Mouse (Mus musculus): ENCODE data around the gene Lama1.

The Lama1 gene

DNA sequence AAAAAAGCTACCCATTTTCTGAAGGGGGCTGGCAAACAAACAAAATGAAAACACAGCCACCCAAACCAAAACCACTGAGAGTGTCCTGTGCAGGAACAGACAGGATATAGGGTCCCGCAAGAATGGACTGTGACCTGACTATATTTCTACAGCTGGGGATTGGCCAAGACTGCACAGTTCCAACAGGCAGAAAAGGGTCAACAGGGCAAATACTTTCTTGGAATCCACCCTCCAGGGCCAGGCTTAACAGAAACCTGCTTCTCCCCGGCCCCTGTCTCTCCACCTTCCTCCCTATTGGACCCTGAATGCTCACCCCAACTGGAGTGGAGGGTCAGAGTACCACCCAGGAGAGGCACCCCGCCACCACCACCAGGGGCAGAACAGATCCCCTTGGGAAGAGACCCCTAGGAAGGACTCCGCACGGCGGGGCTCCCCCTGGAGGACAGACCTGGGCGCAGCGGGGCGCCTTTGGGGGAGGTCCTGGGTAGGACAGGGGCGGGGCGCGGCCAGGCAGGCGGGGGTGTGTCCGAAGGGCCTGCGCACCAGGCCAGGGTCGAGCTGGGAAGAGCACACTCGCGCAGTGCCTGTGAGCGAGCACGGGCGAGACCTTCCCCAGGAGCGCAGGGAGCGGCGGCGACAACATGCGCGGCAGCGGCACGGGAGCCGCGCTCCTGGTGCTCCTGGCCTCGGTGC, at the start of gene Lama1:
Gene Lama1 (plus strand): TSS at position 566 of the 693 bp plus-strand sequence.
- DNase-seq (ENCODE audit: low read depth, low spot score), result no peak

DNA sequence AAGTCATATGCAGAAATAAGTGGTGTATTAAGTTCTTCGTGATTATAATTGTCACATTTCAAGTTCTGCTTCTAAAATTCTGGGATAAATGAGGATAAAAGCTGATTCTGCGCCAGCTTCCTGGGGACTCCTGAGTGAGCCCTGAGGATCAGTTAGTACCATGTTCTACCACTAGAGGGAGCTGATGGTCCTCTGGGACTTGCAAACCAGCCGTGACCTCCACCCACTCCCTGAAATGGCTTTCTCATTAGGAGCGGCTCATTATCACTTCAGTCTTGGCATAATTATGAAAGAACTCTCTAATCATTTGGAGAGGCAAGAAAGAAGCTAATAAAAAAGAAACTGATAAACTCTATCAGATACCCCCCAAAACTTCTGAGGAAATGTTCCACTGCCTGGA, 45.6 kb upstream of the Lama1 start:
- DNase-seq (ENCODE audit: low read depth, low spot score), result peak; percentile 13

DNA sequence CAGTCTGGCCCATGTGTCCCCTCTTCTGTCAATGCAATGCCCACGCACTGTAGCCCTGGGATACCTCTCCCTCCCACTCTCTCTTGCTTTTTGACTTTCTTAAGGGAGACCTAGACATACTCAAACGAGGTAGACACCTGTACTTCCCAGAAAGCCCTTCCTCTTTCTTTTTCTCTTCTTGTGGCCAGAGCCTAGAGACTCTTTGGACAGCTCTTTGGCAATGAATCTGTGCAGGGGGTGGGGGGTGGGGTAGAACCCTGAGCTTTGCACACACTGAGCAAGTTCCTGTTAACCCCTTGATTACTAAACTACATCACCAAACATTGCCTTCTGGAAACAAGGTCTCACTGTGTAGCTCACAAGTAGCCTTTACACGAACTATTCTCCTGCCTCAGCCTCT, 32.8 kb upstream of the Lama1 start:
- DNase-seq (ENCODE audit: low read depth, low spot score), result no peak

DNA sequence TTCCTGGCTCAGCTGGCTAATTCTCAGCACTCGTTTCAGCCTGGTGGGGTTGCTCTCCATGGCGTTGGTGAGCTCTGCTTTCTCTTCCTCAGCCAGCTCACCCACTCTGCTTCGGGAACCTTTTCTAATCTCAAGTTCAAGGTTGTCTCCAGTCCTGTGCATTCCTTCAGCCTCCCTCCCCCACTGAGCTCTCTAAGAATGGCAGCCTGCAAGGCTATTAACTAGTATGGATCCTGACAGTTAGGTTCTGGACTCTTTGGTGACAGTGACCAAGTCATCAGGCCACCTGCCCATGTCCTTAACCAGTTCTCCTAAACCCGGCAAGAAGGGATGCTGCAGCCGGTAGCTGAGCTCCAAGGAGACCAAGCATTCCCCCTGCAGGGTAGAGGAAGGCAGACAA, 30.1 kb upstream of the Lama1 start:
- no peak for DNase-seq (ENCODE audit: low read depth, low spot score)

DNA sequence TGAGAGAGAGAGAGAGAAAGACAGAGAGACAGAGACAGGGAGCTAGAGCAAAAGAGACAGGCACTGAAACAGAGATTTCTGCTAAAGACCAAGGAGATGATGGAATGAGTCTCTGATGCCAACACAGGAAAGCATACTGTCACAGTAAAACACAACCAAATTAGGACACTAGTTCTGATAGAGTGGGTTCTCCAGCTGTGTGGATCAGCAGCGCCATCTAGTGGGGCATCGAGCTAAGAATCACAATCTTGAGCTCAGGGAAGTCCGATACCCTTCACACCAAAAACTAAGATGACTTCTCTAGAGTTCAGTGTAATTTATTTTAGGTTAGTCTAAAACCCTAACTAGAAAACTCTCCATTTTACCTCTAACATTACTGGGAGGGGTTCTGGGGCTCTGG, 29.1 kb upstream of the Lama1 start:
- DNase-seq (ENCODE audit: low read depth, low spot score), result no peak

DNA sequence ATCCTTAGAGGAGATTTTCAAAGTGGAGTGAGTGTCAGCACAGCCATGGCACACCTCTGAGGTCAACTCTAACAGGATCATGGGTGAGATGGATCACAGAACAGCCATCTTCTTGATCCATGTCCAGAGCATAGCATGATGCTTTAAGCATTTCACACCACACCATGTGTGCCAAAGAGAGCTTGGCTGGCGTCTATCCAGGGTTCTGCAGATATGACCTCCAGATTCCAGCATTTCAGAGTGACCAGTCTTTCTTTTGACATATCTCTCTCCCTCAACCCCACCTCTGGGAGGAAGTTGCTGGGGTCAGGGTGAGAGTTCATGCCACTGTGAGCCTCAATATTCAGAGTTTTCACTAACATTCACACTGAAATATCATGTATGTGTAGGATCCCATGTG, 18.5 kb upstream of the Lama1 start:
- no peak for DNase-seq (ENCODE audit: low read depth, low spot score)

DNA sequence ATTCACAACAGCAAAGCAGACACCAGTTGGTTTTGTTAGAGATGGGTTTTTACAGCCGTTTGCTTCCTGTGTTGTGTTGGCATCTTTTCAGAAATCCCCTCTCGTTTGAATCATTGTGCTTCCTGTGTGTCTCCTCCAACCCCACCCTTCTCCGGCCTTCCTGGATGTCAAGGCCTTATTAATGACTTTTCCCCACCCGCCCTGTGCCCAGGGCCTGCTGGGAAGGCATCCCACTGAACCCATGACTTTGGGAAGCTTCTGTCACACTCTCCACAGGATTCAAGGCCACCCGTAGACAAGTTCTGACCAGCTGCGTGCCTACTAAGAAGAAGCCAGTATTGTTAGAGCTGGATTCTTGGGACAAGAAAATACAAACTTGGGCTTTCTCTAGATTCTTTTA, 16.0 kb upstream of the Lama1 start:
- no peak for DNase-seq (ENCODE audit: low read depth, low spot score)

DNA sequence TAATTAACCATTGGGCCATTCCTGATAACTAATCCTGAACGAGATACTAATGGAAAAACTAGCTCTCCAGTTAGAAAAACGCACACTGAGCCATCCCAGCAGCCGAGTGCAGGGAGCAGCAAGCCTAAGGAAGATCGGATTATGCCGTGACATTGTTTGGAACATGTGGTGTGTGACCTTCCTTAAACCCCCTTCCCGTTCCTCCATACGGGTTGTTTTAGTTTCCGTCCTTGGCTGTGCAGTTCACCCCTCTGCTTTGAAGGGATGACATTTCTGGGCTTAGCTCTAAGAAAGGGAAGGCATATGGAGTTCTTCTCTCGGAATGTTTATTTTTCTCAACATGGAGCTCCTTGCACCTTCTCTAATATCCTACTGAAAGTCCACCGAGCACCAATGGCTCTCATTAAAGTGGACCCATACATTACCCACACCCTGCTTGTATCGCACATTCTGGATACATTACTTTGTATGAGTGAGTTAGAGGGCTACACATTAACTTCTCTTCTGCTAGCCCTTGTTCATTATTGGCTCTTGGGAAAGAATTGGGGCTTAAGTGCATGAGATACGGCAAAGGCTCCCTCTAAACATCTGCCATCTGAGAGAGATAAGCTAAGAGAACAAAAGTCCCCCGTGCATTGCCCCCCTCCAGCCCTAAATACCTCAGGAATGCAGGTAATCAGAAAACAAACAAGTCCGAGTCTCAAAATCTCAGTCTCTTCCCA, 11.9 kb upstream of the Lama1 start:
- DNase-seq (ENCODE audit: low read depth, low spot score), result no peak

DNA sequence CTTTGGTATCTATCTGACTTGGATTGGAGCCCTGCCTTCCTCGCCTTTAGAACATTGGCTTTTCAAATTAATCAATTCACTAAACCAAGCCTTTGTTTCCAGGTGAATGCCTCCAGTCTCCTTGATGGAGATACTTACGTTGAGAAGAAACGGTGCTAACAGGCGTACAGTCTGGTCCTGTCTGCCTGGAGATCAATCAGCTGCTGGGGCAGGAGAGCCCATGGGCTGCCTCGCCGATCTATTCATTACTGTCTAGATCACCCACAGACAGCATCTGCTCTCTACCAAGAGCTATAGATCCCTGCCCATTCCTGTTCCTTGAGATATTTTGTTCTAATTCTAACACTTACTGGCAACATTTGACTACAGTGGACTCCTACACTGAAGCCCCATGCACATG, 9.6 kb upstream of the Lama1 start:
- DNase-seq (ENCODE audit: low read depth, low spot score), result no peak

DNA sequence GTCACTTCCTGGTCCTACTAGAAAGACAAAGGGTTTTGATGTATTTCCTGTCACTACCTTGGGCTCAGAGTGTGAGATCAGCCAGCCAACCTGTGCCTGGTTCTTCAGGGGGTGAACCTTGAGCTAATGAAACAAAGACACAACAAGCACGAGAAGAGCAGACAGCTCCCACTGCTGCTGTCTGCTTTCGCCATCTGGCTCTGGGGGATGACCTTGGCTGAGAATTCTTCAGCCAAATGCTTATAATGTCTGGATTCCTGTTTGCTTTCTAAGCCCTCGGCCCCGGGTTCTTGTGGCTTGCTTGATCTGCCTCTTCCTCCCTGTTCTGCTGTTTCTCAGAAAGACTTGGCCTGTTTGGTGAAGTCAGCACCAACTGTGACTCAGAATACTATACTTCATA, 6.4 kb upstream of the Lama1 start:
- DNase-seq (ENCODE audit: low read depth, low spot score), result no peak

DNA sequence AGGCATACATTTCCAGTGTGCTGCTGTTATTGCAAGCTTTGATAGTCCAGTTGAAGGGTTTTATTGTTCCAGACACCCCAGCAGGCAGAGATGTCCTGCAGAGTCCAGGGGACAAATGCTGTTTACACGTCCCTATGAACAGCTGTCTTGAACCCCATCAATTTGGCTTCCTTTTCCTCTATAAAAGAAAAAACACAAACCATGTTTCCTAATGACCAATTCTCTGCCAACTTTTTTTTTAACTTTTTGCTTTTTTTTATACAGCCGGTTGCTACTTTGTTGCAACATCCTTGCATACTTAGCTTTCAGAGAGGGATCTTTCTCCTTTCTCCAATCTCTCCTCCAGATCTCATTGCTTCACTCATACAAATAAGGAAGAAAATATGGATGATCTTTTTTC, 4.4 kb upstream of the Lama1 start:
- no peak for DNase-seq (ENCODE audit: low read depth, low spot score)

DNA sequence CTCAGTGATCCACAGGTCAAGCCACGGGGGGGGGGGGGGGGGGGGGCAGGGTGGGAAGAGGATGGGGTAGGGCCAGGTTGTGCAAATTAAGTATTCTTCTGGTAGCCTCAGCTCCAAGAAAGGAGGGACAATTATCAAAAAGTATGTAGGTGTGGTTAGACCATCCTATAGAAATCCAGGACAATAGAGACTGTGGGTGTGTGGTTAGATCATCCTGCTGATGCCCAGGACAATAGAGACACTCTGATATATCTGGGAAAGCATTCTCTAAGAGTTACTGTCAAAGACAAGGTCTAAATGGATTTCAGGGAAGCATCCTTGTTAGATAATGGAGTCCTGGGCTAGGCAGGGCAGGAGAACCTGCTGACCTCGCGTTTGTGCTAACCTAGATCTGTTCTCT, 3.2 kb upstream of the Lama1 start:
- DNase-seq (ENCODE audit: low read depth, low spot score), result no peak

DNA sequence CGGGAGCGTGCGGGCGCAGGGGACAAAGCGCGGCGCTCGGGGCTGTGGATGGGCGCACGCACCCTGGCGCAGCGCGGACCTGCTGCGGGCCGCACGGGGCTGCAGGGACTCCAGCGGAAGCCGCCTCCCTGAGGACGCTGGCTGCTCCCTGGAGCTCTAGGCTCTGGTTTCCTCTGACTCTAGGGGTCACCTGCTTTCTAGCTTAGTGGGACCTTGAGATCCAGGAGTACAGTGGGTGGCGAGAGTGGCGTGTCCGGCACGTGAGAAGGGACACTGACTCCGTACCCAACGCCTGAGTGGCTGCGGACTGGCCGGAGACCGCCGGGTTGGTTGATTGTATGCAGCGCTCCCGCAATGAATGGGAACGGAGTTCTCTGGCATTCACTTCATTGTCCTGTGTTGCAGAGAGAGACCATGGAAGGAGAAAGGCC, 417 bp downstream of the Lama1 start:
- no peak for DNase-seq (ENCODE audit: low read depth, low spot score)

DNA sequence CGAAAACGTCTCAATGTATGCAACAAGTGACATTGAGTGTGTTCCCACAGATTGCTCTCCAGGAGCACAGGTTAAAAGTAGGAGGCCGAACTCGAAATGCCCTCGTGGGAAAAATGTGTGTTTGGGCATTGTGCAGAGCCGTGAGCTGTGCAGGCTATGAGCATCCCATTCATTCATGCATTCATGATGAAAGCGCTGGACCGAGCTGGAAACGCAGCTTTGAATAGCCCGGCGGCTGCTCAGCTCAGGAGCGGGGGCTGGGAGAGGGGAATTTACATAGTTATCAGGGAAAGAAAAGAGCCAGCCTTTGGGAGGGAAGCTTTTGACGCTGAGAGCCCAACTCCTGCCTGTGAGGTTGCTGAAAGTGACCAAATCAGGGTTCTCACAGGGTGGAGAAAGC, 1.2 kb downstream of the Lama1 start:
- no peak for DNase-seq (ENCODE audit: low read depth, low spot score)

DNA sequence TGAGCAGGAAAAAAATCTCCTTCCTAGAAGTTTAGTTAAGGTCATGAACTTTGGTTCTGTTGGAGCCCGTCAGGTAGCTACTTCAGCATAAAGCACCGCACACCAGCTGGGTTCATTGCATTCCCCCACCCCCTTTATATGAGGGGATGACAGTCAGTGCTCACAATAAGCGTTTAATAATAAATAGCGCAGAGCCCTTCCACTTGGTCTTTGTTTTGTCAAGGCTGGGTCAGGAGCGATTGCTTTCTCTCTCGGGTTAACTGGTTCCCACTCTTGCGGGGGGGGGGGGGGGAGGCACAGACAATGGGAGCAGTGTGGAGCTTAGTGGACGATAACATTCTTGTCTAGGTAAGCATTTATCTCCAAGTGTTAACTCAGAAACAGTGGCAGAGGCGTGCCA, 4.7 kb downstream of the Lama1 start:
- DNase-seq (ENCODE audit: low read depth, low spot score), result no peak

DNA sequence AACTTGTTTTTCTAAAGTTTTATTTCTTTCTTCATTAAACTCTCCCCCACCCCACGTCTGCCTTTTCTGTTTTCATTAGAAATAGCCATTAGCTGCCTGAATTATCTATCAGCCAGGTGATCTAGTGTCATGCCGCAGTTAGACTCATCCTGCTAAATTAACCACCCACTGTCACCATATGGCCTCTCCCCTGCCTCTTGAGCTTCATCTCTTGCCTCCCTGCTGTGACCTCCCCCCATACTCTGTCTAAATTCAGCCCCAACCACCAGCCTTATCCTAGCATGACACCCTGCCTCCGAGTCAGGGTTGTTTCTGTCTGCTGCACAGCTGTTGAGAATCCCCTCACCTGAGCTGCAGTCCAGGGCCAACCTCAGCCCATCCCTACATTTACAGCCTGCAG, 5.9 kb downstream of the Lama1 start:
- DNase-seq (ENCODE audit: low read depth, low spot score), result no peak

DNA sequence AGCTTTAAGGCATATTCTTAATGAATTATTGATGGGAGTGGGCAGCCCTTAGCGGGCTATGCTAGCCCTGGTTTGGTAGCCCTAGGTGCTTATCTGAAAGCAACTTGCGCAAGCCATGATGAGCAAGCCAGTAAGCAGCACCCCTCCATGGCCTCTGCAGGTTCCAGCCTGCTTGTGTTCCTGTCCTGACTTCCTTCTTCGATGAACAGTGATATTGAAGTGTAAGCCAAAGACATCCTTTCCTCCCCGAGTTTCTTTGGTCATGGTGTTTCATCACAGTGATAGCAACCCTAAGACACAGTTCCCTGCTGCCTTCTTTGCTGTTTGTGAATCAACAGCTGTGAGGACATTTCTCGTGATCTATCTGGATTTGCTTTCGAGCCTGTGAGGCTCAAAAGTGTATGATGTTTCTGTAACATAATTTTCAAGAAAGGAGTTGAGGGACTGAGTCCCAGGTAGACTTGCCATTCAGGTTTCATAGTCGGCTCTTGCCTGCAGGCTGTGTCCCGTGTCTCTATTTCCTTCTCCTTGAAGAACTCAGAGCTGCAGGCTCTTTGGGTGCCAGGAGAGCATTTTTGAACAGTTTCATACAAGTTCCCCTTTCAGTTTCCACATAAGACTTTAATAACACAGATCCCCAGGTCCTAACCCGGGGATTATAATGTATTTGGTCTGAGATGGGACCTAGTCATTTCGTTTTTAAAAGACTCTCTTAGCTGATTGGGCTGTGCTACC, 8.1 kb downstream of the Lama1 start:
- no peak for DNase-seq (ENCODE audit: low read depth, low spot score)

DNA sequence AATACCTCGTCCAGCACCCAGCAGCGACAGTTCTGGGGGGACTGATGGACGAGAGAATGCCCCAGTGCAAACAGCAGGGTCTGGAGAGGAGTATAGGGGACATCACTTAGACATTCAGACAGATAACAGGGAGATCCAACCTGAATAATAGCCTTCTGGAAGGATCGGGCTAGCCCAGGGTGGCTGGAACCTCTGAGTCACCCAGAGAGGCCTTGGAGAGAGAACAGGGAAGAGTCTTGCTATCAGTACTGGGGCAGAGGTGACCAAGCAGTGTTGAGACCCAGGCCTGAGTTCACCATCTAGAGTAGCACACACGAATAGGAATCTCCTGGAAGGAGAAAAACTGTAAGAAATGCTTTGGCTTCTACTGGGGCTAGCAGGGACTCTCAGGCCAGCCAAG, 9.3 kb downstream of the Lama1 start:
- no peak for DNase-seq (ENCODE audit: low read depth, low spot score)

DNA sequence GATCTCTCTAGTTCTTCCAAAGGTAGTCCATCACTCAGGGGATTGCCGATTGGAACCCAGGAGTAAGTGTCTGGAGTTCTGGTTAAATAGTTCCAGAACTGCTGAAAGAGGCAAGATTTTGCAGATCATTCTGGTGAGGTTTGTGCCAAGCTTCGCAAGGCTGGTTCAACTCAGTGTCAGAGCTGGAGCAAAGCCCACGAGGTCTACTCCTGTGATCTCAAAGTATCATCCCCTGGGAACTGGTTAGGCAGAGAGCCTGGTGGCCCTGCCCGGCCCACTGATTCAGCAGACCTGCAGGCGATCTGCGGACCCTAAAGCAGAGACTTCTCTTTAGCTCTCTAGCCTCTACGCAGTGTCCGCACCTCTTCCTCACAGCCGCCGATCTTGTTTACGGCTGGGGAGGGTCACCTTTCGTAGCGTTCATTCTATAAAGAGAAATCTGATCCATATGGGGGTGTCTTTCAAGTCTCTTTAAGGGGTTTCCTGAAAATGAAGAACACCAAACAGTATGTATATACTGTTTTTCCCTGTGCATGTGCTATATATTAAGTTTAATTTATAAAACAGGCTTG, 10.8 kb downstream of the Lama1 start:
- no peak for DNase-seq (ENCODE audit: low read depth, low spot score)

DNA sequence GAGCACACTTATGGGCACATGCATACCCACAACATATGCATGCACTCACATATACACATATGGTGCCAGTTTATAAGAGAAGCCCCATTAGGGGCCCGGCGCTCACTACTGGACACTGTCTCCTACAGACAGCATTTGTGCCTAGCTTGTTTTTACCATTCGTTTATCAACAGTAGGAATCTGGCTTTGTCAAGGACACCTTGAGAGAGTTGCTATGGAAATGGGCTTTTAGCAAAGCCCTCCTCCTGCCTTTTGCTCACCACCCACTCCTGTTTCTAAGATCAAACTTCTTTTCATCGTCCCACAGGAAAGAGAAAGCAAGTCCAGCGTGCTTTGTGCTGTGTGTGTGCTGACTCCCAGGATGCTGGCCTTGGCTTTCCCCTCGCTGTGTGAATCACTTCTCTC, 13.3 kb downstream of the Lama1 start:
- DNase-seq (ENCODE audit: low read depth, low spot score), result no peak

DNA sequence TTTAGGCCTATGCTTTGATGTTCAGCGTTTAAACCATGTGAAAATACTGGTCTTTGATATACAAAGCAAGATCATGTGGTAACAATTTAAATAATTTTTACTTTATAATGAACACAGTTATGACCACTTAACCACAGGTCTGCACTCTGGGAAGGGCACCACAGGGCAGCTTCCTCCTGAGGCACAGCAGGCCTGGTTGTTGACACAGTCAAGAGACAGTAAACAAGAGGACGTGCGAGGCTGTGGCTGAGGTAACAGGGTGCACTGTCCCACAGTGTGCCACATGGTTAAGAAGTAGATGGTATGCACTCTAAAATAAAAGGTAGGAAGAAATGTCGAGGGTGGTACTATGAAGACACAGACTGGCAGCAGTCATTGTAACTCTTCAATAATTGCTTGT, 14.3 kb downstream of the Lama1 start:
- no peak for DNase-seq (ENCODE audit: low read depth, low spot score)

DNA sequence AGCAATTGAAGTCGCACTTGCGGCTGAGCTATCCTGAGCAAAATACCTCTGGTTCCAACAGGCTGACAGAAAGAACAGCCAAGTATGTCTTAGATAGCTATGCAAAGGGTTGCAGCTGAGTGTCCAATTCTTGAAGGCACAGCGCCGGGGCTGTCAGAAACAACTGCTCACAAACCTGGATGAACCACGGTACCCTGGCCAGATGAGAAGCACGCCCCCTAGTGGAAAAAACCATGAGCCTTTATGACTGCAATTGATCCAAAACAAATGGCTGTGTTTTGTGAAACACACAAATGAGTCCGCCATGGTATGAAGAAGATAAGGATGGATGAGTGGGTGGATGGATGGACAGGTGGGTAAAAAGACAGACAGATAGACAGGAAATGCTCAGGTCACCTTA, 15.9 kb downstream of the Lama1 start:
- no peak for DNase-seq (ENCODE audit: low read depth, low spot score)

DNA sequence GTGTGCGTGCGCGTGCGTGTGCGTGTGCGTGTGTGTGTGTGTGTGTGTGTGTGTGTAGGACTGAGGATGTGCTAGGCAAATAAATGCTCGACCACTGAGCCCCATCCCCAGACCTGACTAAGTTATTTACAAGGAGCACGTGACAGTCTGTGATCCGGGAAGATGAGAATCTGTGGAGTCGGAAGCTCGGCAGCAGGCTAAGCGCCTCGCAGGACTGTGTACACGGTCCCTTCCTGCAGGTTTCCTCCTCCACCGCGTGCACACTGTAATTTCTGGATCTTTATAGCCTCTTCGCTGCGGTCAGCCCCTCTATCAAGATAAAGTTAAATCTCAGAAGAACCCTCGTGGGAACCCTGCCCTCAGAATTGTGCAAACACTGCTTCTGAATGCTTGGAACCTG, 18.4 kb downstream of the Lama1 start:
- DNase-seq (ENCODE audit: low read depth, low spot score), result no peak

All from c-Kit-negative CD71-positive TER-119-positive erythroid progenitor cells, embryonic 14.5 days (primary cell).